Mouse (Mus musculus): ENCODE measurements around the gene Prdm8.

Prdm8 gene

DNA sequence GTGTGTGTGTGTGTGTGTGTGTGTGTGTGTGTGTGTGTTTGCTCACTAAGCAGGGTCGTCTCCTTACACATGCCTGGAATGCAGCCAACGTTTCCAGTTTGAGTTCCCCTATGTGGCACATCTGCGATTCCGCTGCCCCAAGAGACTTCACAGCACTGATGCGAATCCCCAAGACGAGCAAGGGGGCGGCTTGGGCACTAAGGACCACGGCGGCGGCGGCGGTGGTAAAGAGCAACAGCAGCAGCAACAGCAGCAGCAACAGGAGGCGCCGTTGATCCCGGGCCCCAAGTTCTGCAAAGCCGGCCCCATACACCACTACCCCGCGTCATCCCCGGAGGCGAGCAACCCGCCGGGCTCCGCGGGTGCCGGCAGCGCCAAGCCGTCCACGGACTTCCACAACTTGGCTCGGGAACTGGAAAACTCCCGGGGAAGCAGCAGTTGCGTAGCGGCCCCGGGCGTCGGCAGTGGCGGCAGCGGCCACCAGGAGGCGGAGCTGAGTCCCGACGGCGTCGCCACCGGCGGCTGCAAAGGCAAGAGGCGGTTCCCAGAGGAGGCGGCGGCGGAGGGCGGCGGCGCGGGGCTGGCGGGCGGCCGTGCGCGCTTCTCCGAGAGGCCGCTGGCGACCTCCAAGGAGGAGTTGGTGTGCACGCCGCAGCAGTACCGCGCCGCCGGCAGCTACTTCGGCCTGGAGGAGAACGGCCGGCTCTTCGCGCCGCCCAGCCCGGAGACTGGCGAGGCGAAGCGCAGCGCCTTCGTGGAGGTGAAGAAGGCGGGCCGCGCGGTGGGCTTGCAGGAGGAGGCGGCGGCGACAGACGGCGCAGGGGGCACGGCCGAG, 18.2 kb downstream of the Prdm8 start:
- peak; percentile 85 for DNase-seq

GRCm38 (mm10) chr5:98185806-98186751, 19.1 kb downstream of the Prdm8 start:
- no peak for DNase-seq

DNA sequence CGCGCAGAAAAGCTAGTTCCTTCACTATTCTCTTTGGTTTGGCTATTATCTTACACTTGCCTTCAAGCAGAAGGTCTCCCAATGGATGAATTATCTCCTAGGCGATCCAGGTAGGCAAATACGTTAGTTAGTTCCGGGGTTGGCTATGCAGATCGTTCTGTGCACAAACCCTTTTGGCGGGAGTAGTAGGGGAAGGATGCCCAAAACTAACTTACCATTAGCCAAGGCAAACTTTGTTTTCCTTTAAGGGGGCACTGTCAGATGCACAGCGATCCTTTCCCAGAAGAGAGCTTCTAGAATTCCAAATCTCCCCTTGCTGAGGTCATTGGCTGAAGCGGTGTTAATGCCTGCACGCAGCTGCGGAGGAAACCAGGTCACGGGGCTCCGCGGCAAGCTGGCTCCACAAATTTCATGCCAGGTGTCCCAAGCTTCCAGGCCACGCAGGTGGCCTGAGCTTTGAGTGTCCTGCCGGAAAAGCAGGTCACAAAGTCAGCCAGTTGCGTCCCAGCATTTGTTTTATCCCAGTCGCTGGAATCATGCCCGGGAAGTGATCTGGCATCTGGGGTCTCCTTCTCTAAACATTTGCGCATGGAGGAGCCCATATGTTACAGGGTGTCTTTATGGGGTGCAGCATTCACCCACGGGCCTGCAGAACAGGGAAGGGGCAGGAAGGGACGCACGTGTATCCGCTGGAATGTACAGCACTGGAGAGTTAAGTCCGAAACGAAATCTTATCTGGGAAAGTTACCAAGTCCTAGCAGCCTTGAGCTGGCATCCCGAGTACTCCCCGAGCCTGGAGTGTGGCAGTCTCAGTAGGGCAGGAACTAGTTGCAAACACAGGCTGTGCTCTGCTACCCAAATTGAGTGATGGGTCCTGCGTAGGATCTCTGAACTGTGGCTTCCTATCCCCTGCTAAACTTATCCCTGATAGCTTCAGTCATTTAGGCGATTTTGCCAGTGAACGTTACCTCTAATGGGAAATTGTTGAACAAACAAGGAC, 22.5 kb downstream of the Prdm8 start:
- DNase-seq: no peak

- DNase-seq: no peak
Measured at GRCm38 (mm10) chr5:98192295-98192983, 25.4 kb downstream of the Prdm8 start.

DNA sequence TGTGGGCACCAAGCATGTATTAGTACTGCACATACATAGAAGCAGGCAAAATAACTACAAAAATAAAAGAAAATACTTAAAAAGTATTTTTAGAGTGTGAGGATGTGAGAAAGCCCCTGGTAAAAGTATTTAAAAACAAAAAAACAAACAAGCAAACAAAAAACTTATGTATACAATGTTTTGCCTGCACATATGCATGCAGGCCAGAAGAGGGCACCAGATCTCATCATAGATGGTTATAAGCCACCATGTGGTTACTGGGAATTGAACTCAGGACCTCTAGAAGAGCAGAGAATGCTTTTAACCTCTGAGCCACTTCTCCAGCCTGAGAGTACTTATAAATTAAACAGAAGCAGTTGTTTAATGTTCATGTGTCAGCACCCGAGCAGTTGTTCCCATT, 28.0 kb downstream of the Prdm8 start:
- no peak for DNase-seq

DNA sequence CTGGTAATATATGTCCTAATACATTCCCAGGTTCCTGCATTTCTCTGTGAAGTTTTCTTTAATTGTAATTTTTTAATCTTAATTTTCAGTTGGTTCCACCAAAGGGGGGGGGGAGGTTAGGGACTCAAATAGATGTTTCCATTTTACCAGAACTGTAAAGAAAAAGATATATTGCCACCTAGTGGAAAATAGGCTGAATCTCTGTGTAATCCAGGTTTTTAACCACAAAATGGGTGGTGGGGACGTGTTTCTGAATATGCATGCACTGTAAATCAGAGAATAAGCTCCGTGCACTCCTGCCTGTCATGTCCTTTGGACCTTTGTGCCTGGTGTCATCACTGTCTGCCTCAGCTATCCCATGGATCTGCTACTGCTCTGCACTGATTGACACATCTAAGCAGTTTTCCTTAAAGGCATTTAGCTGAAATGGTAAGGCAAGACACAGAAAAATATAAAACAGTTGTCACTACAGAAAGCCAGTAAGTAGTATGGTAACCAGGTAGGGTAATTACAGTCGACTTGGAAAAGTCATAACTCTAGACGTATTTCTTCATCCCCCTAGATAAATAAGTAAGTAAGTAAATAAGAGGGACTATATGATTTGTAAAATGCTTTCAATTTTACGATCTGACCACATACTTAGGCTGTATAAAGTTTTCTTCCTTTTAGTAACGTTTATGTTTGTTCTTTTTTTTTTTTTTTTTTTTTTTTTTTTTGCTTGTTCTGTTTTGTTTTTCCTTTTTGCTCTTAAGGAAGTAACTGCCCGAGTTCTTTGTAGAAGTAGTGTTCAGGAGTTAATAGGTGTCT, 31.6 kb downstream of the Prdm8 start:
- DNase-seq: no peak

DNA sequence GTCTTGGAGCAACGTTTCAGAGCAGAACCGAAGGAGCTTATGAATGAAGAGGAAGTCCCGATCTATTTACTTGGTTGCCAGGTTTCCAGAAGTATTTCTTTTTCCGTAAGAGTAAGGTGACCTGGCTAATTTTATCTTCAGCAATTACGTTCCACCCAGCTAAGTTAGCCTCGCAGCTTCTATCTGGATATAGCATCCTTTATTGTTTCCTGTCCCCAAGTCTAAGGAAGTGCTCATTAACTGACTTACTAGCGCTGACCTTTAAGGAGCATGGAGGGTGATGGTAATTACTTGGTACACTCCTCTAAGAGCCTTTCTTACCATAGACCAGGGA, 32.2 kb downstream of the Prdm8 start:
- no peak for DNase-seq

GRCm38 (mm10) chr5:98201606-98202005, 34.6 kb downstream of the Prdm8 start:
- no peak for DNase-seq

- DNase-seq: no peak
Measured at GRCm38 (mm10) chr5:98202996-98203395, 36.0 kb downstream of the Prdm8 start.

DNA sequence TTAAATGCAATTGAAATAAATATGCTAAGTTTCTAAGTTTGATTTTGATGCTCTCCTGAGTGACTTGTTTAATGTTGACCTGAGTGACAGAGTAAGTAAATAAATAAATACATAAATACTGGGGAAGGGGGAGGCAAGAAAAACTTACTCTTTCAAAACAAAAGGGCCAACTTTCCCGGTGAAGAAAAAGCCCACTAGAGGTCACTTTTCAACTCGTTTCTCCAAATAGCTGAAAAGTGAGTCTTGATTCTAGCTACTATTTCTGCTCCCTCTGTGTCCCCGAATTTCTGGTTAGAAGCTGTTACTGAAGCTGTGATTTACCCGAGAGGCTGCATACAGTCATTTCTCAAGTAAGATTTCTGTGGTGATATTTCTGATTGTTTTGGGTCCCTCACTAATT, 45.5 kb downstream of the Prdm8 start:
- DNase-seq: no peak

DNA sequence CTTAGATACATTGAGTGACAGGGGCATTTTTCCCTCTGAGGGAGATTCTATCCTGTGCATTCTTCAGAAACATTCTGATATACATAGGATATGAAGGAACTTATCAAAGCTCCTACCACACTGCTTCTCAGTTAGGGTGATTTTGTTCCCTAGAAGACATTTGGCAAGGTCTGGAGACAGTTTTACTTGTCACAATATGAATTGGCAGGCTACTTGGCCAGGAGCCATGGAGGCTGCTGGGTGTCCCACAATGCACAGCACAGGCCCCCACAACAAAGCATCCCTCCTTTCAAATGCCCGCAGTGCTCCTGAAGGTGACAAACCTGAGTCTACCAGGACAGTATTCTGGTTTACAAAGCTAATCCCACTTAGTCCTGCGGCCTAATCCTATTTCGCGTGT, 55.0 kb downstream of the Prdm8 start:
- no peak for DNase-seq

- no peak for DNase-seq
Measured at GRCm38 (mm10) chr5:98226710-98227109, 59.7 kb downstream of the Prdm8 start.

DNA sequence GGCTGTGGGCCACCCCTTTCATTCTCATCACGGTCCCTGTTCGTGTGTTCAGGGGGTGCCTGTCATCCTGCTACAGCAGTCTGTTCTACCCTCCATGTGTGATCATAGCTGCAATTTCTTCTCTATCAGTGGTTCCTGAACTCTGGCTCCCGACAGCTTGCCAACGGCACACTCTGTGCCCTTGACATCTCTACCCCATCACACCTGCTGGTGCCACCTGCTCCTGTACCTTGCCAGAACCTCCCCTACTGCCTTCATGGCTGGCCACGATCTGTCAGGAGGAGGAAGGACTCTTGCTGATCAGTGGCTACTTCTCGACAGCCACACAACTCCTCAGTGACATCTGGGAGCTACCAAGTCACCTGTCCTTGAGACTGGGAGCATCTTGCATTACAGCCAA, 62.5 kb downstream of the Prdm8 start:
- DNase-seq: no peak

- DNase-seq: no peak
Measured at GRCm38 (mm10) chr5:98238466-98238865, 71.5 kb downstream of the Prdm8 start.

Measured in lung, postnatal 36 days (tissue).